Mouse (Mus musculus): ENCODE results near the gene Spns2. TPM values are rescaled to one million over a fixed set of nuclear protein-coding genes. Genes with fewer than 3 reads are reported as not detected.

The Spns2 gene
- 6.9 and 13.1 TPM in 2 replicates for total RNA-seq (2021)
- long read RNA-seq, experiment 1, partial matches to known transcripts = 1 of 6 reads
- long read RNA-seq, experiment 1, other reads (novel, unspliced or antisense) = 2 of 6 reads
- long read RNA-seq, experiment 2, partial matches to known transcripts = 0 of 5 reads
- long read RNA-seq, experiment 2, other reads (novel, unspliced or antisense) = 1 of 5 reads

DNA sequence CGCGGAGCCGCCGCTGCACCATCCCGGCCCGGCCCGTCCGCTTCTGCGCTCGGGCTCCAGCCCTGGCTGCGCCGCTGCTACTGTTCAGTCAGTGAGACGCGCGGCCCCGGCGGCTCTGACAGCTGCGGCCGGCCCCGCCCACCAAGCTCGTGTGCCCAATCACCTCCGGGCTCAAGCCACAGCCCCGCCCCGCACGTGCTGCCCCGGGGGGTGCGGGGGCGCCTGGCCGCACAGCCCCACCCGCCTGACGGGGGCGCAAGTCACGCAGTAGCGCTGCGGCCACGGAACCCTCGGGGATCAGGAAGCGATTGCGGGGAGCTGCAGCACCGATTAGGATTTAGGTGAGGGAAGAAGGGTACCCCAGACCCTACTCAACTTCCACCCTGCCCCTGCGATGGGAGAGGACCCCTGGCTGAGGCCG, at the start of gene Spns2:
Spns2 (minus strand) TSS at position 24 of the 421 bp plus-strand sequence.
- peak; percentile 94 for DNase-seq

DNA sequence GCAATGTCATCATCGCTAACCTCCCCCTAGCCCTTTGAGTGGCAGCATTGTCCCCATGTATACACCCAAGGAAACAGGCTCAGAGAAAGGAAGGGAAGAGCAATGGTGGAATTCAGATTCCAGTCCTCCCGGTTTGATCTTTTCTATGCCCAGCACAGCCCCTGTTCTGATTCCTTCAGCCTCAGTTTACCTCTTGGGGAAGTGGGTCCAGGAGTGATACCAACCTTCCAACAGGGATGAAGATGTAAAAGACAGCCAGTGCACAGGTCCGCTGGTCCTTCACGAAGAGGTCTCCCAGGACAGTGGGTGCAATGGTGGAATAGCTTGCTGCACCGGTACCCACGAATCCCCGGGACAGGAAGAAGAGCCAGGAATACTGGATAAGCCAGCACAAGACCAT, 49.1 kb upstream of the Spns2 start:
- DNase-seq = no peak

- peak; percentile 70 for DNase-seq
Measured at GRCm38 (mm10) chr11:72538037-72538755, 48.5 kb upstream of the Spns2 start.

- no peak for DNase-seq
Measured at GRCm38 (mm10) chr11:72537503-72537902, 47.8 kb upstream of the Spns2 start.

GRCm38 (mm10) chr11:72535519-72535918, 45.8 kb upstream of the Spns2 start:
- no peak for DNase-seq

DNA sequence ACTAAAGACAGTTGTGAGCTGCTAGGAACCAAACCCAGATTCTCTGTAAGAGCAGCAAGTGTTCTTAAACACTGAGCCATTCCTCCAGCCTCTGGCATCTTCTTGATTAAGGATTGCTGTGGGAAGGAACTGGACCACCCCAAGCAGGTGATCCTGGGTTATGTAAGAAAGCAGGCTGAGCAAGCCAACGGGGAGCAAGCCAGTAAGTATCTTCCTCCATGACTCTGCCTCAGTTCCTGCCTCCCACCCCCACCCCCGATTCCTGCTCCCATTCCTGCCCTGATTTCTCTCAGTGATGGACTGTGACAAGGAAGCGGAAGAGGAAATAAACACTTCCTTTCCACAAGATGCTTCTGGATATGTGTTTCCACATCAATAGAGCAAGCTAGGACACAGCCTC, 43.2 kb upstream of the Spns2 start:
- DNase-seq = no peak

DNA sequence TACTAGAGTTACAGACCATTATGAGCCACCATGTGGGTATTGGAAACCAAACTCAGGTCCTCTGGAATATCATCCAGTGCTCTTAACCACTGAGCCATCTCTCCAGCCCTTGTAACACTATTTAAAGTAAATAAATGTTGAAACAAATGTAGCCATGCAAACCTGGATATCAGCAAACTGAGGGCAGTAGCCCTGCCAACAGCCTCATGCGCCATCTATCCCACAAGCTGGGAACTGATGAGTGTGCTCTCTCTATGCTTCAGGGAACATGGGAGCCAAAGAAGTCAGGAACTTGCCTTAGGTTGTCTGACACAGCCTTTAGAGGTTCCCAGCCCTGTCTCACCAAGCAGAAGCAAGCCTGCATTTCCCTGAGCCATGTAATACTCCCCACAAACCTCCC, 41.9 kb upstream of the Spns2 start:
- DNase-seq = no peak

- no peak for DNase-seq
Measured at GRCm38 (mm10) chr11:72531144-72531543, 41.4 kb upstream of the Spns2 start.

- no peak for DNase-seq
Measured at GRCm38 (mm10) chr11:72526190-72526589, 36.5 kb upstream of the Spns2 start.

- DNase-seq = no peak
Measured at GRCm38 (mm10) chr11:72523711-72524110, 34.0 kb upstream of the Spns2 start.

GRCm38 (mm10) chr11:72522616-72523041, 32.9 kb upstream of the Spns2 start:
- peak; percentile 62 for DNase-seq

GRCm38 (mm10) chr11:72521598-72522541, 32.2 kb upstream of the Spns2 start:
- peak; percentile 39 for DNase-seq

- DNase-seq = peak; percentile 21
Measured at GRCm38 (mm10) chr11:72519895-72520294, 30.2 kb upstream of the Spns2 start.

DNA sequence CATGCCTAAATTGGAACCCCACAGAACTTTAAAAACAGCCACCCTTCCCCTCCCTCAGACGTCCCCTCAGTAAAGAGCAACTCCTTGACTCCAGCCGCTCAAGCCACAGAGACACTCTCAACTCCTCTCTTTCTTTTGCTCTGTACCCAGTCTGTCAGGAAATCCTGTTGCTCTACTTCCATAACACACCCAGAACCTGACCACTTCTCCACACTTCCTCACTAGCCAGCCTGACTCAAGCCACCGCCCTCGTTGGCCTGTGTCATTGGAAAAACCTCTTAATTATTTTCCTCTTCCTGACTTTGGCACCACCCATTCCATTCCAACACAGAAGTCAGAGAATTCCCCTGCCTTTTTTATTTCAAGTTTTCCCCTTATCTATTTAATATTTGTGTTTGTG, 29.5 kb upstream of the Spns2 start:
- no peak for DNase-seq

DNA sequence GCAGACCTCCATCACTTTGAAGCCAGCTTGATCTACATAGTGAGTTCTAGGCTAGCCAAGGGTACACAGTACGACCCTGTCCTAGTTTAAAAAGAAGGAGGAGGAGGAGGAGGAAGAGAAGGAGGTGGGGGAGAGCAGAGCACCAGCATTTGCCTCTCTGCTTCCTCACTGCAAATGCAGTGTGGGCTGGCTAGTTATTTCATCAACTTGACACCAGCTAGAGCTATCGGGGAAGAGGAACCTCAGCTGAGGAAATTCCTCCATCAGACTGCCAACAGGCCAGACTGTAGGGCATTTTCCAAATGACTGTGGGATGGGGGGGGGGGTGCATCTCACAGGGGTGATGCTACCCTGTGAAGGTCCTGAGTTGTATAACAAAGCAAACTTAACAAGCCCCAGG, 28.7 kb upstream of the Spns2 start:
- DNase-seq = no peak

DNA sequence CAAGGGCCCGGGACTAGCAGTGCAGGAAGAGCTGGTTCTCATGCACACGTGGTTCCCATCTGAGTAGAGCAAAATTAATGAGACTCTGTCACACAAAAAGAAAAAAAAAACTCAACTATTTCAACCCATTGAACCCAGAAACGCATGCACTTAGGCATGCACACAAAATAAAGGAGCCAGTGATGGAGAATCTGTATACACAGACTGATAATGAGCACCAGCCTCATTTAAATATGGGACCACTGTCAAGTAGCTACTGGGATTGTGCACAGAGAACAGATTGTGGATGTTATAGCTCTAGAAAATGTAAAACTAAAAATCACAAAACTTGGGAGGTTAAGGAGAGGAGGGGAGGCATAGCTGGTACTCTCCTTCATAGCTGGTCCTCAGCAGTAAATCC, 25.3 kb upstream of the Spns2 start:
- no peak for DNase-seq

DNA sequence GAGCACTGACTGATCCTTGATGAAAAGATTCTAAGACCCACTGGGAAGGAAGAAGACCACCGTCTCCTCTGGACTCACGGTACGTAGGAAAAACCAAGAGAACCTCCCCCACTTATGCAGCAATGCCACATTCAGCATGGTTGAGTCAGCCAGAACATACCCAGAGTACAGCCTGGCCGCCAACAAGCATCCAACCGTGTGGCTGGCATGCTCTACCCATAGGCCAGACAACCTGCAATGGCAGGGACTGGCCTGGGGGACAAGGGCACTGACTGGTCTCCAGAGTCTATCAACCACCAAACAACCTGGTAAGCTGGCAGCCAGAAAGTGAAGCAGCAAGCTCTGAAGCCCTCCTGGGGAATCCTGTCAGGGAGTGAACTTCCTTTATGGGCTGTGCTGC, 18.9 kb upstream of the Spns2 start:
- no peak for DNase-seq

DNA sequence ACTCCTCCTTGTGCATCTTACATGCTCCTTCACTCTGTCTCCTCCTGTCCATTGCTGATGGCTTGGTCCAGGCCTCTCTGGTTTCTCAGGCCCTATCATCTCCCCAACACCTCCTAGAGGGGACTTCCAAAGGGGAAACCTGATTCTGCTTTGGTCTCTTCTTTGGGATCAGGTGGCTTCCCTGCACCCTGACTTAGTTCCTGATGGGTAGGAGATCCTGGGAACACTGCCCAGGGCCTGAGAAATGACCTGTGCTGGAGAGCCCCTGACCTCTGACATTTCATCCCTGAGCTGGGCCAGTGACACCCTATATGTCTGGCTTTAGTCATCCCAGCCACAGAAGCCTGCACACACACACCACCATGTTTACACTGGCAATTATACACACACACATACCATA, 17.9 kb upstream of the Spns2 start:
- DNase-seq = no peak

DNA sequence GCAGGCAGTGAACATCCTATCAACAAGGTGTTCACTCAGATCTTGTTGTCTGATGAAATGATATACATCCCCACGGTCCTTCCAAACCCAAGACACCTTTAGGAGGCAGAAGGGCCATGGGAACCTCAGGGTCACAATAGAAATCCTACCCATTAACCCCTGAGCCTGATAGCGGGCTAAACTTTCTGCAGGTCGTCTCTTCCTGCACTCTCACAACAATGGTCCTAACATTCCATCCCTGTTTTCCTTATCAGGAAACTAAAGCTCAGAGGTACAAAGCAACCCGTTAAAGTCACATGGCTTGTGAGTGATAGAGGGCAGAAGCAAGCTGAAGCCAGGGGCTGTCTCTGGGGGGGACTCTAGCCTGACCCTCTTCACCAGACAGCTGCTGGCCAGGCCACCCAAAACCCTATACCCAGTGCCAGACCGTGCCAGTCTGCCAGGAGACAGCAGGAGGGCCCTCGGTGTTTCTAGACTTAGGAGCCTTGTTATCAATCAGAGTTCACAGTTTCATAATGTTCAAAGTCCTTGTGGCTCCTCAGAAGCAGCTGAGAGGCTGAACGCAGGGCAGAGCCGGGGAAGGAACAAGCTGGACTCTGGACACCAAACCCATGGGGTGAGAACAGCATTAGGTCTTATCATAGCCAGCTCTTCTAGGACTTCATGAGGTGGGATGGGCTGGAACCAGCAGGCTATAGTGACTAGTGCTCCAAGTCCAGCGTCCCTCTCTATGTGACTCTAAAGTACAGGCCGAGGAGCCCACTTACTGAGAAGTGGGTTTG, 14.5 kb upstream of the Spns2 start:
- DNase-seq = no peak

DNA sequence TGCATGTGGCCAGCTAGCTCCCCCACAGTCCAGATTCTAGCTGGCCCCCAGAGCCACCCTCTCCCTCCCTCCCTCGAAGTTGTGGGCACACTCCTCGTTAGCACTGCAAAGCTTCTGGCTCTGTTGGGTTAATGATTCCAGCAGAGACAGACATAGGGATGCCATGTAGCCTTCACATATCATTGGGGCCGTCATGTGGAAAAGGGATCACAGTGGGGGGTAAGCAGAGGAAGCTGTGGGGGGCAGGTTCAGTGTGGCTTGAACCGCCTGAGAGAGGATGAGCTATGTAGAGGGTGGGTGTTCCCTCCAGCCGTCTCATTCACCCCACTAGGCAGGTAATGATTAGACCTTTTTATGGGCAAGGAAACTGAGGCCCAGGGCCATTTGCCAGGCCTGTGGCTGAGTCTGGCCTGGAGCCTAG, 13.8 kb upstream of the Spns2 start:
- no peak for DNase-seq

DNA sequence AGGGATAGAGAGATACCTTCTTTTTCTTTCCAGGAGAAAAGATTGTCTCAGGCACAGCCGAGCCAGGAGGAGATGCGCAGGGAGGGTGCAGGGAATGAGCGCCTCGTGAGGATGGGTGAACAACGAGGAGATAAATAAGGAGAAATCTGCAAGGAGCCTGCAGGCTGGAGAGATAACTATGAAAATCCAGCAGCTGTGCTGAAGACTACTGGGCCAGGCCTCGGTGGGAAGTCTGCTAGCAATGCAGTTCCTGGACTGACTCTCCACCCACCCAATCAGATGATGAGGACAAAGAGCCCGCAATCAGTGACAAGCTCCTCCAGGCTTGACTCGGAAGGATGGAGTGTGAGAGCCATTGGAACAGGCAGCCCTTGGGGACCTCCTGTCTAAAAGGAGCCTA, 12.5 kb upstream of the Spns2 start:
- DNase-seq = no peak

DNA sequence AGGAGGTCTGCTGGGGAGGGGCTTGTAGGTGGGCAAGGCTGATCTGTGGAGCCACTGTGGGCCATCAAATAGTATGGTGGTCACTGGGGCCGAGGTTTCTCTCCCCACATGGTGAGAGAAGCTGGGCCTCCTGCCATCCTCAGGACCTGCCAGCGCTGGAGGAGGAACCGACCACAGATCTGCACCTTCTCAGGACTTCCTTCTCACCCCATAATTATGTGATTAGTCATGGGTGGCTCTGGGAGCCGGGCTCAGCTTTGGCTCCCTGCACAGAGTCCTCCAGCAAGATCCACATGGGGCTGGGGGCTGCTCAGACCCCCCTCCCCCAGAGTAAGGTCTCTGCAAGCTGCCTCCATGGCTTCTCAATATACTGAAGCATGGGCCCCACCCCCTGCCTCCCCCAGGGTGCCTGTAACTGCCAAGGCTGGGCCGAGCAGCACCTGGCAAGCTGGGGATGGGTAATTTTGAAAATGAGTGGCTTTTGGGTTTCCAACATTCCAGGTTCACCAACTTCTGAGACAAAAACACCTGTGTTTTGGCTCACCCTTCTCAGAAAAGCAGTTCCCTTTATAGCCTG, 11.8 kb upstream of the Spns2 start:
- no peak for DNase-seq

Measured in adrenal gland, postnatal 14 days (tissue).